Mouse (Mus musculus): ENCODE results near the gene Cntnap5b.

The Cntnap5b gene

GRCm38 (mm10) chr1:100180050-100180449 is 407.5 kb downstream of the Cntnap5b start:
- peak; percentile 3 to 8 for DNase-seq

DNA sequence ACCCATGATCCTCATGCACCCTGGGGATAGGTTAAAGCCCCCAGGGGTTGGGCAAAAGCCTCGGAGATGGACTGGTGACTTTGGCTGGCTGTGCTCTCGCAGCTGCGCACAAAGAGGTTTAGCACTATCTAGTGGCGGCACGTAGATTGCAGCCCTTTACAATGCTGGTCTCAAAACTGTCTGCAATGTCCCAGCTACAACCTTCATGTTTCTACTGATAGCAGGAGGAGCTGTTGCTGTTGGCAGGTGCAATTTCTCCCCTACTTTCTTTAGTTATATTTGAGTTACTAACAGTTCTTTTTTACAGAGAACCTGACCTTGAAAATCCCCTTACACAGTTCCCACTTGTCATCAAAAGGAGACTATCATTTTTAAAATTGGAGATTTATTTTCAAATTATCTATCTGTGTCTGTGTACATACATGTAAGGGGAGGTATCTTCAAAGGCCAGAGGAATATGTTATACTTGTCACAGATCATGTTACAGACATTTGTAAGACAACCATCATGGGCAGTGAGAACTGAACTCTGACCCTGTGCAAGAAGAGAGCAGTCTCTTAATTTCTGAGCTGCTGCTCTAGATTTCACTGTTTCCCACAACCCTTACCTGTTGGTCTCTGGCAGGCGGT is 459.5 kb downstream of the Cntnap5b start:
- peak; percentile 34 to 46 for DNase-seq

DNA sequence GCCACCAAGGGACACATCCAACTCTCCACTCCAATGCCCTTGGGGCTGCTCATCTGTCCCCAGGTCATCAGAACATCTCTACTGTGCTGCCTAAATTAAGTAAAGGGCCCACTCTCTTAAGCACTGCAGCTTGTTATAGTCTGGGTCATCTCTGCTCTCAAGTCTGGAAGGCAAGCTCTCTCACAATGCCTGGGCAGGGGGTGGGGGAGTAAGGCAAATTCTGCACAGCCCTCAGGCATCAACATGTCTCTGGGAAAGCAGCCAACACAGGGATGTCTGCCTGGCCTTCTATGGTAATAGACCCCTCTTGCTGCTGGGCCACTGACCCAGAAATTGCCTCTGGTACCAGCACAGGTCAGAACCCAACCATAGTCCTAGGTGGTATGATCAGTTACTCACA is 479.4 kb downstream of the Cntnap5b start:
- DNase-seq: no peak

DNA sequence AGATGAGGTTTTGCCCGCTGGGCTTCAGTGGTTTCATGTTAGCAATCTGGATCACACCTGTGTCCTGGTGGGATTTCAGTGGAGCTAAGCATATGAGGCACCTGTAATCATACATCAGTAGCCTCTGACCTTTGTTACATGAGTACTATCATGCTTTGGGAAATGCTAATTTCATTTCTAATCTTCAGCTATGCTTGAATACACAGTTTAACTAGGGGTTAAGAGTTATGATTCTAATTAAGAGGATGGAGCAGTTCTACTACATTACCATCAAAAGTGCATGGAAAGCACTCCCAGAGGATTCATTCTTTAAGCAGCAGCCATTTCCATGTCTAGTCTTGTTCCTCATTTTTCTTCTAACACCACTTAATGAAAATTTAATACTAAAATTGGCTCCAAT is 538.1 kb downstream of the Cntnap5b start:
- DNase-seq: no peak

- no peak for DNase-seq
Observed at GRCm38 (mm10) chr1:100331066-100331465, 558.5 kb downstream of the Cntnap5b start.

GRCm38 (mm10) chr1:100369415-100370113 is 597.0 kb downstream of the Cntnap5b start:
- no peak for DNase-seq

GRCm38 (mm10) chr1:100386252-100386651 is 613.7 kb downstream of the Cntnap5b start:
- no peak for DNase-seq

- DNase-seq: no peak
Observed at GRCm38 (mm10) chr1:100394034-100394433, 621.5 kb downstream of the Cntnap5b start.

GRCm38 (mm10) chr1:100416658-100417224 is 644.2 kb downstream of the Cntnap5b start:
- DNase-seq: peak; percentile 18 to 26

DNA sequence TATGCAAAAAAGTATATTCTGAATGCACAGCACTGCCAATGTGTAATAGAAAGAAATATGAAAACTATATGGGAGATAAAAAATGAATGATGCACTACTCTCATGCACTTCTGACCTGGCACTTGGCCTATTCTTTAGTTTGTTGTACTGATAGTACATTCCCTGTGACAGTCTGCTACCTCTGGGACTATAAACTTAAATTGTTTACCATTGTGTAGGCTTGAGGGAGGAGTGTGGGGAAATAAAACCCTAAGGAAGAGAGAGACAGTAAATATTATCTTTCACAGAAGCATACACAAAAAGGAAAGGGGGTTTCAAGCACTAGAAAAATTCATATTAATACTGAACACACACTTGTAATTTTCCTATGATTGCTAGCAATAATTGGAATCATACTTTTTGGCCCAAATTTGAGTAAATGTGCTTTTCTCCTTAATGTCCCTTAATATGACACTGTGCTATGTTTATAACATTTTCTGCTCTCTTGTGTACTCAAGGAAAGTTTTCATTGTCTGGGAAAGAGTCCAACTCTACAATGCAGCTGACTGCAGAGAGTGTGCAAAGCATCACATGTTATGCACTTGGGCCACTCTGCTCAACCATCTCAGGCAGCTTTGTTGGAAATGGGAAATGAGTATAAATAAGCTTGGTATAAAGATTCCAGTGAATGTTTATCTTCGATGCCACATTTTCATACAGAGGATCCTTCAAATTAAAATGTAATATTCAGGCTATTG is 657.6 kb downstream of the Cntnap5b start:
- no peak for DNase-seq

DNA sequence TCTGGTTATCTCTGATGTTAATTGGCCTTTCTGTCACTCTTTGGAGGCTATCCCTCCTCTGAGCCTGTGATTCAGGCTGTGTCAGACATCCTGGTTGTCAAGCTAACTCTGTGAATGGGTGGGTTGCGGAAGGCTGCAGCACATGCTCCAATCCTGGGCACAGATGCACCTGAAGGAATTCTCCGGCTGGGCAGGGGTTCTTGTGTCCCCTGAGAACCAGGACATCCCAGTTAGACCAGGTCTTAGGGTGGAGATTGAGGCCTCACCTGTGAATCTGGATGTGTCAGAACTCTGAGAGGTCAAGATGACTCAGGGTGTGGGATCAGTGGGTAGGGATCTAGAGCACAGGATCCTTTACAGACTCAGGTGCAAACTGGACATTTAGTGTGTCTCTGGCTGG is 691.3 kb downstream of the Cntnap5b start:
- no peak for DNase-seq

- DNase-seq: no peak
Observed at GRCm38 (mm10) chr1:100465226-100465625, 692.7 kb downstream of the Cntnap5b start.

- DNase-seq: no peak
Observed at GRCm38 (mm10) chr1:100467595-100467994, 695.0 kb downstream of the Cntnap5b start.

DNA sequence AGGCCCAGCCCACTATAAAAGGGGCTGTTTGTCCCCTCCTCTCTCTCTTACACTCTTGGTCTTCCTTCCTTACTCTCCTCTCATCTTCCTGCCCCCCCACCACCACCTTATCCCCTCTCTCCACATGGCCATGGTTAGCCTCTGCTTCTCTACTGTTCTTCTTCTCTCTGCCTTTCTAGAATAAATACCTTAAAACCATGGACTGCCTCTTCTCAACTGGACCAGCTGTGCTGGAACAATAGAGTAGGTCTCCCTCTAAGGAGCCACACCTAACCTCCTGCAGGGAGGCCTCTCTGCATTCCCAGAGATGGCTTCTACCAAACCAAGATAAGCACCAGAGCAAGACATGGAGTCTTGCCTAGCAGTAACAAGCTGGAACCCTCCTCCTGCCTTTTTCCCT is 737.3 kb downstream of the Cntnap5b start:
- DNase-seq: no peak

Data from kidney, postnatal 4 days (tissue).